Mouse (Mus musculus): ENCODE data around the gene Gpr19.

Gpr19 gene

GRCm38 (mm10) chr6:134887008-134887407, 11.4 kb downstream of the Gpr19 start:
- DNase-seq (ENCODE audit: low spot score): no peak

DNA sequence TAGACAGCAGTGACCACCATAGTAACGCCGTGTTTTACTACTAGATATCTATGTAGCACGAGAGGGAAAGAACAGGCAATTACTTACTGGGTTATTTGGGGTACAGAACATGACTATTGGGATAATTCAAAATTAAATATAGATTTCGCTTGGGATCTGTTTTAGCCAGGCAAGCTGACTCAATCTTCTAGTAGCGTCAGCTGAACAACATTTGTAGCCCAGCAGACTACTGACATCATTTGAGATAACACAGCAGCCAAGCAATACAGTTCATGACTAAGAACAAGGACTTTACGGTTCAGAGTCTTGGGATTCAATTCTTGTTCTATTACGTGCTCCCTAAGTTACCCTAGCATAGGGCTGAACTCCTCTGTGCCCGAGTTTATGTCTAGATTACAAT, 11.9 kb downstream of the Gpr19 start:
- DNase-seq (ENCODE audit: low spot score): no peak

DNA sequence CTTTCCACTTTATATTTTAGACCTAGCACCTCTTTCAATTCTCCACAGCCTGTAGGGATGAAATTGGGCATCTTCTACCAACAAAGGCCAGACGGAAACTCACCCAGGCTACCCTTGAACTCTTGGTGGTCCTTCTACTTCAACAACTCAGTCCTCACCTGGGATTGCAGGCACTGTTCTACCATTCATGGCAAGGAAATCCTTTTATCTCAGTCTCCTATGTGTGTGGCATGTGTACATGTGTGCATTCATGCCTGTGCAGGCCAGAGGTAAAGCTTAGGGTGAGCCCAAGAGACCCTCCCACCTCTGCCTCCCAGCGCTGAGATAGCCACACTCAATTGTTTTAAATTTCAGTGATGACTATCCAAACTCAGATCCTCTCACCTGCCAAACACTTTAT, 12.9 kb downstream of the Gpr19 start:
- no peak for DNase-seq (ENCODE audit: low spot score)

- no peak for DNase-seq (ENCODE audit: low spot score)
Observed at GRCm38 (mm10) chr6:134883661-134884060, 14.7 kb downstream of the Gpr19 start.

DNA sequence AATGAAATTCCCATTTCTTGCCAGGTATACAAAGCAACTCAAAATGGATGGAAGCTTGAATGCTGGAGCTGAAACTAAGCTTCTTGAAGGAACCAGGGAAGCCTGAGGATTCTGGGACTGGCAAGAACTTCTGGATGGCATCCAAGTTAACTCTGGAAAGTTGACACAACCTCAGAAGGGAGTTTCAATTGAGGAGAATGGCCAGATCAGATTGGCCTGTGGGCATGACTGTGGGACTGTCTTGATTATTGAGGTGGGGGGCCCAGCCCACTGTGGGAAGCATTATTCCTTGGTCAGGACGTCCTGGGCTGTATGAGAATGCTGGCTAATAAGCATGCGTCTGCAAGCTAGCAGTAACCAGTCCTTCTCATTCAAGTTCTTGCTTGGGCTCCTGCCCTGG, 18.3 kb downstream of the Gpr19 start:
- no peak for DNase-seq (ENCODE audit: low spot score)

- no peak for DNase-seq (ENCODE audit: low spot score)
Observed at GRCm38 (mm10) chr6:134879556-134879955, 18.8 kb downstream of the Gpr19 start.

DNA sequence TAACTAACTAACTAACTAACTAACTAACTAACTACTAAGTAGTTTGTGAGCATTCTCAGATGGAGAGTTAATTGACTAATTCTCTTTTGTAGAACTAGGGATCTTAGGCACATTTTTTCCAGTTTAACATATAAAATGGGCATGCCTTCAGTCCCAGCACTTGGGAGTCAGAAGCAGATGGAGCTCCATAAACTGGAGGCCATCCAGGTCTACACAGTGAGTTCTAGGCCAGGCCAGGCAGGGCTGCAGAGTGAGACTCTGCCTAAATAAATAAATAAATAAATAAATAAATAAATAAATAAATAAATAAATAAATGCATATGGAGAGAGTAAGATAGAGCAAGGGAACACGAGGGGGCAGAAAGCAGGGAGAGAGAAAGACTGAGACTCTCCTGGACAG, 20.5 kb downstream of the Gpr19 start:
- no peak for DNase-seq (ENCODE audit: low spot score)

GRCm38 (mm10) chr6:134877276-134877675, 21.1 kb downstream of the Gpr19 start:
- DNase-seq (ENCODE audit: low spot score): no peak

DNA sequence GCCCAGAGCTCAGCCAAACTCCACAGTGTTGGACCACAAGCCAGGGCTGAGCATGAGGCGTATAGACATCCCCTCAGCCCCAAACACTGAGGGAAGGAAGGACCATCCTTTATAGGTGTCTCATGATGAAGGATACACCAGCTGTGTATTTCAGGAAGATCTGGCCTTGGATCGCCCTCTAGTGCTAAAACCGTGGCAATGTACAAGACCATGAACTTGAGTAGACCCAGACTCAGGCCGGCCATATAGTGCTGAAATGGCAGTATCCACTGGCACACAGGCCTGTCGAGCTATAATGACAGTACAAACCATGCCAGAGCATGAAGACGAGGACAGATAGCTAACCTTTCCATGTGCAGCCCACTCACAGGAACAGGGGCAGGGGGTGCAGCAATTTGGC, 21.6 kb downstream of the Gpr19 start:
- no peak for DNase-seq (ENCODE audit: low spot score)

- DNase-seq (ENCODE audit: low spot score): no peak
Observed at GRCm38 (mm10) chr6:134873018-134873417, 25.4 kb downstream of the Gpr19 start.

DNA sequence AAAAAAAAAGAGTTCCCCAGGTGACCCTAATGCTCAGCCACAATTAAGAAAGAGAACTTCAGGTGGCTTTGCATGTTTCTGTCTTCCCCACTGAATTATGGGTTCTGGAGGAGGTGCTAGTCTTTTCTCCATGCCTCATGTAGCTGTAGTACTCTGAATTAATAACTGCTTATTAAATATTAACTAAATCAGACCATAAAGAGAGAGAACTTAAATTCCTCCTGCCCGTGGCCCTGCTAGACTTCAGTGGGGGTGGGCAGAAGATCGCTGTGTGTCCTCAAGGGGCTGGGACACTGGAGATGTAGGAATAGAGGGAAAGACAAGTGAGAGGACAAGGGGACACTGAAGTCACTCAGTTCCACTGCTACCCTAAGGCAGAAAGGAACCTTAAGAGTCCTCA, 26.1 kb downstream of the Gpr19 start:
- no peak for DNase-seq (ENCODE audit: low spot score)

GRCm38 (mm10) chr6:134870887-134871286, 27.5 kb downstream of the Gpr19 start:
- no peak for DNase-seq (ENCODE audit: low spot score)

DNA sequence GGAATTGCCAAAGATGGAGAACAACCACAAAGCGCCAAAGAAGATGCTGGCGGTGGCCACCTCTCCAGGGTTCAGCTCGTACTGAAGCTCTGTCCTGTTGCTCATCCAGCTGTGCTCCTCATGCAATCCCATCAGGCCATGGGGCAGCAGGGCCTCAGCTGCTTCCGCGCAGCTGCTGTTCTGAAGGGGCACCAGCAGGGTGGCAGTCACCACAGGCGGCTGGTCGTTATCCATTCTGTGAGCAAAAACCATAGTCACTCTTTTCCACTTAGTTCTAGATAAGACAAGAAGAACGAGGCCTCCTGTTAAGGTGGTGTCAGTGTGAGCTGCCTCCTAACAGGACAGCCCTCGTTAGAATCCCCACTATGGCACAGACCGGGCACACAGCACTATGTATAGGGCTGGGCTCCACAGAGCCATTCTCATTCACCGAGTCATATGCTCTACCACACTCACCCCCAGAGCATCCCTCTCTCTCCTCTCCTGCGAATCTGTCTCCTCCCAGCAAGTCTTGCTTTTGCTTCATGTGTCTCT, 28.1 kb downstream of the Gpr19 start:
- DNase-seq (ENCODE audit: low spot score): no peak

GRCm38 (mm10) chr6:134867325-134867724, 31.1 kb downstream of the Gpr19 start:
- DNase-seq (ENCODE audit: low spot score): no peak

- no peak for DNase-seq (ENCODE audit: low spot score)
Observed at GRCm38 (mm10) chr6:134866113-134866512, 32.3 kb downstream of the Gpr19 start.

DNA sequence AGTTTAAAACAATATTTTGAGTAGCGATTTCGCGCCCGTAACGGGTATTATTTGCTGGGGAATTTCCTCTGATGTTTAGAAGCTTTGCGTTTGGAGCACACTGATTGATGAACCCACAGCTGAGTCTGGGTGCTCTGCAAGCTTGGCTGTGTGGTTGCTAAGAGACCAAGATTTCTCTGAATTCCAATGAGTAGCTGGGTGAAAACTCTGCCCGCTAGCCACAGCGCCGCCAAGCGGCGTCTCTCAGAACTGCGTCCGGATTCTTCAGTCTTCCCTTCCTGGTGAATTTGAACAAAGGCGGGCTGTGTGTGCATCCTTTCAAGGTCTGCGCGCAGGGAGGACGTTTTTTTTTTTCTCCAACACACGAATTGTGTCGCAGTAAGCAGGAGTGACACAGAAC, 35.2 kb downstream of the Gpr19 start:
- peak; percentile 87 for DNase-seq (ENCODE audit: low spot score)

- DNase-seq (ENCODE audit: low spot score): no peak
Observed at GRCm38 (mm10) chr6:134862671-134863104, 35.7 kb downstream of the Gpr19 start.

DNA sequence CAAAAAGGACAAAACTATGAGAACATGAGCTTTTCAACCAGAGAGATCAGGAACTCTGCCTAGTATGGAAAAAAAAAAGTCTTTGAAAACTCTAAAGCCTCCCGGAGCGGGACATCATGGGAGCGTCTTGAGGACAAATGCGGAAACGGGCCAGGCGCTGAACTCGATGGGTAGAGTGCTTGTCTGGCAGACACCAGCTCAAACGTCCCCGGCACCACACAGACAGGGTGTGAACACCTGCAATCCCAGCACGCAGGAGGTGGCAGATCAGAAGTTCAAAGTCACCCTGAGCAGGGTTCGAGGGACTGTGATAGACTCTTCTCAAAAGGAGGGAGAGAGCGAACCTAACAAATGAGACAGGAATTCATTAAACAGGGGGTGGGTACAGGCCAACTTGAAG, 37.0 kb downstream of the Gpr19 start:
- DNase-seq (ENCODE audit: low spot score): no peak

DNA sequence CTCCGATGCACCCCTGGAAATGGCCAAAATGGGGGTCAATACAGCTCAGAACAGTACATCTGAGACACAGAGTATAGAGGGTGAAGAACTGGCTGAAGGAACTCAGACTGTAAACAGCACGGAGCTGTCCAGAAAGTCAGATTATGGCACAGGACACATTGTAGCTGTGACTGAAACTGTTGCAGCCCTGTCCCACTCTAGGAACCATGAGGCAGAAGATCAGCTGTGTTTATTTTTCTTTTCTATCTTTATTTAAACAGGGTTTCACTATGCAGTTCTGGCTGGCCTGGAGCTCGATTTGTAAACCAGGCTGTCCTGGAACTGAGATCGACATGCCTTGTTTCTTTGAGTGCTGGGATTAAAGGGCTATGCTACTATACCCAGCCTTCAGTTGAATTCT, 38.1 kb downstream of the Gpr19 start:
- DNase-seq (ENCODE audit: low spot score): no peak

GRCm38 (mm10) chr6:134859021-134859420, 39.4 kb downstream of the Gpr19 start:
- no peak for DNase-seq (ENCODE audit: low spot score)

DNA sequence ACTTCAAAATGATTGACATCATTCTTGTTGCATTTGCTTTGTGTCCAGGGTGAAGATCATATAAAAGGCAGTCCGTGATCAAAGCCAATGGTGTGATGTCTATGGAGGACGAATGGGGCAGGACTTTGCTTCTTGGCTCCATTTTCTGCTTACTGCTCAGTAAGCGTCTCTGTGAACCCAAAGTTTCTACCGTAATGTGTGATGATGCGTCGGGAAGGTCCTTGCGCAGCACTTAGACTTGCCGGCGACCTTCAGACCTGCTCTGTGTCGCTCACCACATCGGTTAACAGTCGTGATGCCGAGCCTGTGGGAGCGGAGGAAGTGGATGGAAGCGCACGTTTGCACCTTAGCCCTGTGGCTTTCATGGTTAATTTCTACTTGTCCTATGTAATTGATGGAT, 42.5 kb downstream of the Gpr19 start:
- no peak for DNase-seq (ENCODE audit: low spot score)

DNA sequence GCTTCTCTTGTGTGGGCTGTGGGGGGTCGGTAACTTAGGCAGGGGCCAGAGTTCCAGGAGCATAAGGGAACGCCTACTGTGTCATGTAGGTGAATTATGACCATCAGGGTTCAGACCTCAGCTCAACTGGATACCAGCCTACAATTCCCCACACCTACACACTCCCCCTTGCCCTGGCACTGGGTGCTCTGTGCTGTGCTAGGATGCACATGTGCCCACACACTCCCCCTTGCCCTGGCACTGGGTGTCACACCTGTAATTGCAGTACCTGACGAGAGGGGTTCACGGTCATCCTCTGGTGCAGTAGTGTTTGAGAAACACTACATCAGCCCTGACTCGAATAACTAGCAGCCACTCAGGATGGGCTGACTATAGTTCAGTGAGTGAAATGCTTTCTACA, 43.6 kb downstream of the Gpr19 start:
- no peak for DNase-seq (ENCODE audit: low spot score)

- no peak for DNase-seq (ENCODE audit: low spot score)
Observed at GRCm38 (mm10) chr6:134849985-134850384, 48.4 kb downstream of the Gpr19 start.

- DNase-seq (ENCODE audit: low spot score): no peak
Observed at GRCm38 (mm10) chr6:134849461-134849860, 48.9 kb downstream of the Gpr19 start.

Data from urinary bladder, postnatal 10 days (tissue).